Mouse (Mus musculus): Measurements from ENCODE around the gene Map7. TPM values are rescaled to one million over a fixed set of nuclear protein-coding genes. Genes with fewer than 3 reads are reported as not detected.

Map7 gene
- 128 TPM for polyA plus RNA-seq (2014; fragmentation: Illumina TruSeq; extraction: RNeasy Lipid Tissue Mini Kit (QIAGEN cat#74804); ENCODE audit: low read depth, low replicate concordance)

DNA sequence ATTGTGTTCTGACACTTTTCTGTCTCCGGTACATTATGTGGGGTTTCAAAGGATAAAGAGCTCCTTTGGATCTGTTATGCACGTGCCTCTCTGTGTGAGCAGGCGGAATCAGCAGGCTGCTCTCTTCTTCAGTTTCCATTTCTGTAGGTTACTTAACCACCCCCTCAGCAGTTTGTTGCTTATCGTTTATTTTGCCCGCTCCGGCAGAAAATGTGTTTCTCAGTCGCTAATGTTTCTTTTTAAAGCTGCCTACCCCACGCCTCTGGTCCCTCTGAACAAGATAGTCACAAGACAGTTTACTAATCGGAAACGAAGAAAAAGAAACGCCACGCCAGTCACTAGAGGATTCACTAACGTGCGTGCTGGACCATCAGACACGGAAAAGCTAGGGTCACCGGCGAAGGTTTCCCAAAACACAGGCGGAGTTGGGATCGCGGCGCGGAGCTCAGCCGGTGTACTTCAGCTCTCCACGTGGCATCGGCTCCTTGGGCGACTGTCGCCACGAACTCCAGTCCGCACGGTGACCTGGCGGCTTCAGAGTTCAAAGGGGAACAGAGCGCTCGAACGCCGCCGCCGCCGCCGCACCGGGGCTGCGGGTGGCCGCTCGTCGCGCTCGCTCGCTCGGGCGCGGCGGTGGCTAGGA is at the start of gene Map7:
Gene Map7 (plus strand): TSS at position 342 of the 643 bp plus-strand sequence.

DNA sequence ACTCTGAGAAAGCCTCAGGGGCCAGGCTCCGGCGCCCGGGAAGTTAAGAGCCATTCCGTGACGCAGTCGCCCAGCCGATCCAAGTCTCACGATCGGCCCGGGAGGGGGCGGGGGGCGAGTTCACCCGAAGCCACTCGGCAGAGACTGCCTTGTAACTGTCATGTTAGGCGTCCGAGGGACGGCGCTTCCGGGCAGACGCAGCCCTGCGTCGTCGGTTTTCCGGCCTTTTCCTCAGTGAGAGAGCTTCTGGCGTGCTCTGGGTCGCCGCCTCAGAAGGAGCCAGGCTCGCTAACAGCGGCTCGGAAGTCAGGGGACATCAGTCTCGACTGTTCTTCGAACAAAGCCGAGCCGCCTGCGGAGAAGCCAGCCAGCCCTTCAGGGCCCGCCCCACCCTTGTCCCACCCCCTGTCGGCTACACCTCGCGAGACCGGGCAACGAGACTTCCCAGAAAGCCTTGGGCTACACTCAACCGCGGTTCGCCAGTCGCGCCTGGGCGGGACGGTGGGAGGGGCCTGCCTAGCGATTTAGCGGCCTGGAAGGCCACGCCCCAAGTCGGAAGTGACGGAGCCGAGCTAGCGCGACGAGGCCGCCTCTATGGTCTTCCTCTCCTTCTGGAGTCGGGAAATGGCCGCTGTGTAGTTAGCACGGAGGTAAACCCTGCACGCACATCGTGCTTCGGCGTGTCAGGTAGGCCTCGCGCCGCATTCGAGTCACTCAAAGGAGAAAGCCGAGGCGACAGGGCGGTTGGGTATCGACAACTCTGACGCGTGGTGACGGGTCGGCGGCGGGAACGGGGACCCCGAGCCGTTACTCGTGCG is 163.9 kb downstream of the Map7 start, which contains the start of gene Bclaf1:
Gene Bclaf1 (plus strand): TSS at position 552 of the 818 bp plus-strand sequence.

Other genes with a start within 250 kb of the Map7 start
- gene Pex7, start 240.8 kb upstream of the Map7 start, polyA plus RNA-seq (2014; fragmentation: Illumina TruSeq; extraction: RNeasy Lipid Tissue Mini Kit (QIAGEN cat#74804); ENCODE audit: low read depth, low replicate concordance) = 28.1 TPM
- gene Map3k5, start 214.0 kb upstream of the Map7 start, polyA plus RNA-seq (2014; fragmentation: Illumina TruSeq; extraction: RNeasy Lipid Tissue Mini Kit (QIAGEN cat#74804); ENCODE audit: low read depth, low replicate concordance) = 25.9 TPM
- gene Bclaf1, start 164.0 kb downstream of the Map7 start, polyA plus RNA-seq (2014; fragmentation: Illumina TruSeq; extraction: RNeasy Lipid Tissue Mini Kit (QIAGEN cat#74804); ENCODE audit: low read depth, low replicate concordance) = 256 TPM
- 1.8 TPM for gene Mtfr2, start 199.3 kb downstream of the Map7 start, polyA plus RNA-seq (2014; fragmentation: Illumina TruSeq; extraction: RNeasy Lipid Tissue Mini Kit (QIAGEN cat#74804); ENCODE audit: low read depth, low replicate concordance)

Data from sigmoid colon, adult 10 weeks (tissue).